Mouse (Mus musculus) embryonic fibroblast, embryonic 13.5 days (primary cell): ENCODE measurements around the gene Olfr1256.

ENCODE experiments used
- CTCF ChIP-seq: IDR thresholded peaks from 2 replicates; pipeline ENCODE4 v1.5.1; 2011; ENCODE audit warnings: mild to moderate bottlenecking, control low read depth, low read length, moderate library complexity, borderline replicate concordance; ENCODE audit not compliant: insufficient read depth
- POLR2A ChIP-seq: IDR thresholded peaks from 2 replicates; pipeline ENCODE4 v1.6.1; 2011; ENCODE audit warnings: low read depth, mild to moderate bottlenecking, control low read depth, low read length, moderate library complexity

DNA sequence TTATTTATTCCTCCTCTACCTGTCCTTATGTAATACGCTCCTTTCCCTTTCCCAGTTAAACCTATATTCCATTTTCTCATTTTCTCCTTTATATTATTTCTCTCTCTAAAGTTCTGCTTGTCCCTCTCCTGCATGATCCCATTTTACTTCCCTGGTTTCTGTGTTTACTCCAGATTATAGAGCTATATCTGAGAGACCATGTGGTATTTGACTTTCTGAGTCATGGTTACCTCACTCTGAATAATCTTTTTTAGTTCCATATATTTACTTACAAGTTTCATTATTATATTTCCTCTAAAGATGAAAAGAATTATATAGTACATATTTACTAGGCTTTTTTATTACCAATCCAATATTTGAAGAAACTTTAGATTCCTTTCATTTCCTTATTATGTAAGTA is 7.9 kb upstream of the Olfr1256 start:
- no peak for TF ChIP-seq CTCF
- no peak for TF ChIP-seq POLR2A
